25 mouse cellular contexts compared by ENCODE assay signal in the genomic region with DNA sequence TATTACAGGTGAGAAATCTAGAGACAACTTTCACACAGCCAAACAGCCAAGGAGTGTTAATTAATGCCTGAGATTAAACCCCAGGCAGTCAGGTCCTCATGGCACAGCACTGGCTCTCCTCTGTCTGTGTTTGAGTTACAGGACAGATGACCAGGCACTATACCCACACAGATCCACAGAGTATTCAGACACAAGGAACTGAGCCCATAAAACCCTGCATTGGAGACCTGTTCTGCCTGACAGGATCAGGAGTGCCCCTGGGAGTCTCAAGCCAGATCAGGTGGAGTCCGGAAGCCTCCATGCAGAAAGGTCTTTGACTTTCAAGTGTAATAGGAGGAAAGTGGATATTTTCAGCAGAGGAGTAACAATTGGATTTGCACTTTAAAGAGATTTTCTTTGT. TPM values are rescaled to one million over a fixed set of nuclear protein-coding genes. Genes with fewer than 3 reads are reported as not detected.
"Had no signal": no experiment of that assay in that cellular context is flagged by ENCODE, and none has a peak within 500 bp of the region (broad histone marks: within the 10 kb centered on the region; RNA-seq: fewer than 3 reads in every experiment).

No protein-coding gene starts in this region.

- DNase-seq: forebrain, postnatal 0 days; gastrocnemius, postnatal 14 days; gastrocnemius, postnatal 36 days; heart, adult 18-20 months; heart, postnatal 14 days; heart, postnatal 36 days; kidney, adult 2 months; kidney, postnatal 10 days; kidney, postnatal 4 days; liver; liver, embryonic 13.5 days had no signal

- H3K27me3 ChIP-seq: heart, embryonic 12.5 days; intestine, embryonic 15.5 days; limb, embryonic 12.5 days; liver, embryonic 13.5 days; liver, embryonic 15.5 days had no signal

- H3K9ac ChIP-seq: forebrain, postnatal 0 days; heart, embryonic 12.5 days; hindbrain, embryonic 14.5 days; intestine, embryonic 15.5 days; limb, embryonic 12.5 days; liver, embryonic 13.5 days; liver, embryonic 15.5 days had no signal

- H3K4me3 ChIP-seq: heart, embryonic 10.5 days; heart, embryonic 12.5 days; intestine, embryonic 15.5 days; layer of hippocampus, adult 2 months; left cerebral cortex, adult 2 months; limb, embryonic 10.5 days; limb, embryonic 12.5 days; liver, embryonic 13.5 days; liver, embryonic 15.5 days had no signal

- H3K9me3 ChIP-seq: heart, embryonic 10.5 days; heart, embryonic 12.5 days; intestine, embryonic 15.5 days; limb, embryonic 10.5 days; limb, embryonic 12.5 days; liver, embryonic 13.5 days; liver, embryonic 15.5 days had no signal

- H3K27ac ChIP-seq: heart, embryonic 10.5 days; hindbrain, embryonic 14.5 days; intestine, embryonic 15.5 days; layer of hippocampus, adult 2 months; left cerebral cortex, adult 2 months; limb, embryonic 10.5 days; limb, embryonic 12.5 days; liver, embryonic 13.5 days; liver, embryonic 15.5 days had no signal

- H3K4me2 ChIP-seq: heart, embryonic 12.5 days; hindbrain, embryonic 14.5 days; intestine, embryonic 15.5 days; limb, embryonic 12.5 days; liver, embryonic 11.5 days; liver, embryonic 13.5 days; liver, embryonic 15.5 days had no signal

- H3K36me3 ChIP-seq: heart, embryonic 10.5 days; heart, embryonic 12.5 days; intestine, embryonic 15.5 days; limb, embryonic 10.5 days; limb, embryonic 12.5 days; liver, embryonic 13.5 days; liver, embryonic 15.5 days had no signal

- ATAC-seq: forebrain, postnatal 0 days; hindbrain, embryonic 16.5 days; inflammation-experienced regulatory T-cells, adult 6 months; intestine, embryonic 15.5 days; intestine, postnatal 0 days had no signal

- H3K4me1 ChIP-seq: heart, embryonic 10.5 days; heart, embryonic 12.5 days; intestine, embryonic 15.5 days; limb, embryonic 10.5 days; limb, embryonic 12.5 days; liver, embryonic 13.5 days; liver, embryonic 15.5 days had no signal

RNA-seq across cellular contexts. Expression of a gene that starts 40.6 kb away (rescaled TPM):
- total RNA-seq: gastrocnemius, adult 8-10 months had no signal
